Mouse (Mus musculus) lung, postnatal 14 days (tissue): ENCODE results near the gene Hvcn1.
"Not testable (repeated sequence)": the region's sequence is repeated elsewhere in the genome, so short reads cannot be mapped to it uniquely, and the experiment has no call there.

Source experiments
- DNase-seq: peaks from one replicate; pipeline ENCODE4 v3.0.0; 2021

Hvcn1 gene

DNA sequence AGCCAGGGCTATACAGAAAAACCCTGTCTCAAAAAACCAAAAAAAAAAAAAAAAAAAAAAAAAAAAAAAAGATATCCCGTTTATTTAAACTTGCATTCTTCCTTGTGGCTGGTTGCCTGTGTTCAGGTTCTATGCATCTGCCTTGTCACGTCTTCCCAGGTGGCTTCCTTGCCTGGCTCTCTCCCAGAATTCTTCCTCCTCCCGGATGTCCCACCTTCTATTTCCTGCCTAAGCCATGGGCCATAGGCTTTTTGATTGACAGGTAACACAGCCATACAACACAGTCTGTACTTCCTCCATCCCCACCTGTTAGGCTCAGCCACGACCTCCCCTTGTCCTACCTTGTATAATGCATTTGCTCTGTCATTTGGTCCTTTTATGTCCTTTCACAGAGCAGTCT, at the start of gene Hvcn1:
Gene Hvcn1 (plus strand): TSS at position 330 of the 400 bp plus-strand sequence.
- DNase-seq, result no peak

DNA sequence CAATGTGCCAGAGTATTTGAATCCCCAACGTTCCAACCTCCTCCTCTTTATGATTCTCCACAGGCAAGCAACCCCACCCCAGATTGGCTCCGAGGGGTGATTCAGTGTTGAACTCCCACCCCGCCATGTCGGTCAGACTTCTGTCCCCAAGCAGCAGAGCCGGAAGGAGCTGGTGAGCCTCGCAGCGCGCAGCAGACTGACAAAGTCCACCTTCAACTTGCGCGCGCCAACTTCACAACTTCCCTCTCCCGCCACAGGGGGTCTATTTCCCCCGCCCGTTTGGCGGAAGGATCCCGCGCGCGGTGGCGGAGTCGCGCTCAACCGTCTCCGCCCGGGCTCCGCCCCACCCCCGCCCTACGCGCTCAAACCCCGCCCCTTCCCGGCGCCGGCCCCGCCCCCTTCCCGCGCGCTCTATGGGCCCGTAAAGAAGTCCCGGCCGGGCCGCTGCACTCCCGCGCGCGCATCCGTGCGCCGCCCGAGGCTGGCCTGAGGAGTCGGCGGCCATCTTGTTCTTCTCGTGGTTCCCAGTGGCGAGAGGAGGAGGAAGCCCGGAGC, 48.7 kb upstream of the Hvcn1 start, which contains the start of gene Ppp1cc:
Gene Ppp1cc (plus strand): TSS at position 452 of the 555 bp plus-strand sequence.
- peak; percentile 92 for DNase-seq

DNA sequence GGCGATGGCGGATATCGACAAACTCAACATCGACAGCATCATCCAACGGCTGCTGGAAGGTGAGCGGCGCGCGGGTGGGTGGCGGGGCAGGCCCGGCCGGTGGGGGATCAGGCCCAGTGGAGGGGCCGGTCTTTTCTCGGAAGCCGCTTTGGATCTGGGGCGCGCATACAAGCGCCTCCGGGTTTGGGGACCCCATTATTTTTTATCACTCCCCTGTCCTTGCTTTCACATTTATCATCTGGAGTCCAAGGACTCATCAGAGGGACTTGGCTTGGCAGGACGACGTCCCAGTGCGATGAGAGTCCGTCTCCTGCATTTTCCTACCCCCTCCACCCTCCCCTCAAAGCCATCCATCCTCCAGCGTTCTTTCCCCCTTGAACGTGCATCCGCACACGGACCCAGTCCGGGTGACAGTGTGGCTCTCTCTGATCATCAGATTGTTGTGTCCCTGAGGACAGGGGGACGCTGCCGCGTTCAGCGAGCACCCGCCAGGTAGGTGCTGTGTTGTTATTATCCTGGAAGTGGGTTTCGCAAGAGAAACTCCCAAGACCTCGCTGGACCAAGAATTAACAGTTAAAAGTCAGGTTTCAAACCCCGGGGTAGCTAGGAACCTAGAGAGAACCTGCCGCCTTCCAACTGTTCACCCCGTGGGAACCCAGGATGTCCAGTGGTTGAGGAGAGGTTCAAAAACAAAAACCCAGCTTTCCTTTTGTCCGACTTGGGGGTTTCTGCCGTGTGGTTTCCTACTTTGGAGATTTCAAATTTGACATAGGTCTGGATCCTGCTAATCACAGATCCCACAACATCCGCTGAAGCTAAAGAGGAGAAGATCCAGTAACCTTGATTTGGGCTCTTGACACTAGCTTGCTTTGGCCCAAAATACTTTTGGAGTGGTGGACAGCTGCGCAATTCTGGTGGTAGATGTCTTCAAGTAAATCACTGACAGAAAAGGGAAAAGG, 47.8 kb upstream of the Hvcn1 start:
- peak; percentile 26 for DNase-seq

DNA sequence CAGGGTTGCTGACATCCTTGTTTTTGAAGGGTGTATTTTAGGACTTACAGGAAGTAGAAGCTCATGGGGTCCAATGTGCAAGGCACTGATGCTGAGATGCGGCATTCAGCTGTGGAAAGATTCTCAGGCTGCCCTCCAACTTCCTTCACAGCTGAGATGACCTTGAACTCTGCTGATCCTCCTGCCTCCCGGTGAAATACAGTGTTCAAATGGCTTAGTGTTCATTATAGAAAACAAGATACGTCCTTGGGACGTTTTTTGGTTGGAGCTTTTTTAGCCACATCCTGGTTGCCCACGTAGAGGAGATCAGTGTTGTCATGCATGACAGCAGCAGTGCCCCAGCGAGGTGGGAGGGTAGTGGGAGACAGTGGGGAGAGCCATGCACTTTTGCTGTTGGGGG, 43.4 kb upstream of the Hvcn1 start:
- no peak for DNase-seq

DNA sequence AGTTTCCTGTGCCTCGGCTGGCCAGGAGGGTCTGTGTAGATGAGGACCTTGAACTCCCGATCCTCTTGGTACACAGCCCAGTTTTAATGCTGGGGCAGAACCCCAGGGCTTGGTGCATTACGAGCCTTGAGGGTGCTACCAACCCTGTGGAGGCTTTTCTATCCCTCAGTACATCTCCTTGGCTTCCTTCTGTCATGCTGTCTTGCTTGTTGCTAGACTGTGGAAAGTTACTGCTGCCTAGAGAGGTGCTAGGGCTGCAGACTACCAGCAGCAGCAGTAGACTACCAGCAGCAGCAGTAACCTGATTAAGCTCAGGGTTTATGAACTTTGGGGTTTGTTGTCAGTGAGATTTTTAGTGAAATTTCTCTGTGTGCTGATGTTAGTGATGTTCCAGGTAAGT, 42.6 kb upstream of the Hvcn1 start:
- DNase-seq, result no peak

DNA sequence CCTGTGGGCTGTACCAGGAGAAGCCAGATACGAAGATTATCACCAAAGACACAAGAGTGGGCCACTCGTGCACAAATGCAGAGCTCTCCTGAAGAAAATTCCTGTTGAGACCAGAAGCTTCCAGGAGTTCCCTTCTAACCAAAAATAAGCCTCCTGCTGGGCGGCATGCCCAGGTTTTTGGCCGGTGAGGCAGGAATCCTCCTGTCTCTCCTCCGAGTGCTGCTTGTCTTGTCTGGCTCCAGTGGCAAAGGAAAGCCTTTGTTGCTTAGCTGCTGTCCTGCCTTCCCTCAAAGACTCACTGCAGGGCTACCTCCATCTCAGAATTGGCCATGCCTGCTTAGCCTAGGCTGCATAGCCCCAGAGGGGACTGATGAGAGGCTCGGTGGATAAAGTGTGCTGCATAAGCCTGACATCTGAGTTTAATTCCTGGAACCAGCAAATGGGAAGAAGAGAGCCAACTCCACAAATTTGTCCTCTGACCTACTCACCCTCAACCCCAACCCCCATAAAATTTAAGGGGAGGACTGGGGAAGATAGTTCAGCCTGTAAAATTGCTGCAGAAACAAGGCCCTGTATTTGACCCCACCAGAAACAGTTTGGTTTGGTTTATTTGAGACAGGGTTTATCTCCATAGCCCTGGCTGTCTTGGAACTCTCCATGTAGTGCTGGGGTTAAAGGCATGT, 41.2 kb upstream of the Hvcn1 start:
- no peak for DNase-seq

DNA sequence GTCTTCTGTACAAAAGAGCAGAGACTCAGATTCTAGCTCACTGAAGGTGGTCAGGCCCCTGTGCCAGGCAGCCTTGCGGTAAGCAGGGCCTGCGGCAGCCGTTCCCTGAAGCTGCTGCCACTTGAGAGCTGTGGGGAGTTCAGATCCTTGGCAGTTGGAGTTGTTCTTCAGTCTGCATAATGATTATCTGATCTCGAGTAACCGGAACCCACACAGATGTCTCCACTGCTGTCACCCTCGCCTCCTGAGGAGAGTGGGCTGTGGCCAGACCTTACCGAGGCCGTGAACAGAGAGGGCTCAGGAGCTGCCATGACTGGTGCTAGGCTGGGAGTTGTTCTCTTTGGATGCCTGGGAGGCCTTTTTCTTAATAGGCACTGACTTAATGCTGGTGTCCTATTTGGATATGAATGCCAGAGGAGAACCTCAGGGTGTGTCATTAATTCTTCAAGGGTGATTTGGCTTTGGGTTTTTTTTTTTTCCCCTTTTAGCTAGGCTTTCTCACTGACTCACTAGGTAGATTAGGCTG, 39.9 kb upstream of the Hvcn1 start:
- DNase-seq, result no peak

DNA sequence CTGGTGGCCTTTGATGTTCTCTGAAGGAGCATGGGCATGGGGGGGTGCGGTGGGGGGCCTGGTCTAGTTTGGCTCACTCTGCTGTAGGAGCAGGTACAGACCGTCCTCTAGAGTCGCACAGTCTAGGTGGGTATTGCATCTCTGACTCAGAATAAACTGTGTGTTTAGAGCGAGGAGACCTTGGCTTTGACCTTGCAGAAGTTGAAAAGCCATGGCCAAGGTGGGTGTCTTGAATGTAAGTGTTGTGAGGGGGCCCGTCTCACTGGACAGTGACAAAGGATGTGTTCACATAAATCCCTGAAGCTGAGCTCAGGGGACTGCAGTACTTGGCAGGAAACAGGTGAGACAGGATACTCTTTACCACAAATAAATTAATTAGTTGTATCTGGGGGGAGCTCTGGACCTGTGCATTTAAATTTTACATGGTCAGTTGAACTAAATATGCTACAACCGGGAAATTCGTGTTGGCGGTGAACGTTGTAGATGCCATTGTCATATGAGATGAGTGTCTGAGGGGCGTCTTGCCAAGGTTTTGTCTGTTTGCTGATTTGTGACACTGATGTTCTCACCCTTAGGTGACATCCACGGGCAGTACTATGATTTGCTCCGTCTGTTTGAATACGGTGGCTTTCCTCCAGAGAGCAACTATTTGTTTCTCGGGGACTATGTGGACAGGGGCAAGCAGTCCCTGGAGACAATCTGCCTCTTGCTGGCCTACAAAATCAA, 38.1 kb upstream of the Hvcn1 start:
- DNase-seq, result no peak

DNA sequence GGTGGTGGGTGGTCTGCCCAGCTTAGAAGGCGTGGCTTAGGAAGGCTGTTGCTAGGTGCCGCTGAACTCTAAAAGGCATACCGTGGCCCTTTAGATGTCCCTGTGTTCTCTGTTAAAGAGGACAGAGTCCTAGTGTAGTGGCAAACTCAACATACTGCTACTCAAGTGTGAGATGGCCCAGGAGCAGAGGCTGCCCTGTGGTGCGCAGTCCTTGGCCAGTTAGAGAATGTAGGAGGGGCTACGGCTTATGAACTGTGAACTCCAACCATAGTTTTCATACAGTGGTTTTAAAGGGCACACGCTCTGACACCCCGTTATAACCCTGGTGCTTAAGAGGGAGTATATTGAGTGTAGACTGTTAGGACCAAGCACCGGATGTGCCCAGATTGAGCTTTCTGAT, 35.5 kb upstream of the Hvcn1 start:
- no peak for DNase-seq

DNA sequence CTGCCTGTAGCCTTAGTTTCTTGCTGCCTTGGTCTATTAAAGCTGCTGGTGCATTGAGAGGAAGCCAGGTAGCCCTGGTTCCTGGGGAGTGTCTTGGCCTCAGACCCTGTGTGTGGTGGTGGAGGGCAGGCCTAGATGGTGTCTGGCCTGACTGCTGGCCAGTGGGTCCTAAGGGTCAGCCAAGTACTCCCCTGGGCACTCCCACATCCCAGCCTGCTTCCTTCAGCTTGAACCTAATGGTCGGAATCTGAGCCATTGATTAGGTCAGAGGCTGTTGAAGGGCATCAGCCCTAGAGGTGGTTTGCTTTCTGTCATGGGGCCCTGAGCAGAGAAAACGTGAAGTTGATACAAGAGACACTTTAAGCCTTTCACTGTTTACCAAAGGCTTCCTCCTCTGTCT, 31.2 kb upstream of the Hvcn1 start:
- DNase-seq, result no peak

DNA sequence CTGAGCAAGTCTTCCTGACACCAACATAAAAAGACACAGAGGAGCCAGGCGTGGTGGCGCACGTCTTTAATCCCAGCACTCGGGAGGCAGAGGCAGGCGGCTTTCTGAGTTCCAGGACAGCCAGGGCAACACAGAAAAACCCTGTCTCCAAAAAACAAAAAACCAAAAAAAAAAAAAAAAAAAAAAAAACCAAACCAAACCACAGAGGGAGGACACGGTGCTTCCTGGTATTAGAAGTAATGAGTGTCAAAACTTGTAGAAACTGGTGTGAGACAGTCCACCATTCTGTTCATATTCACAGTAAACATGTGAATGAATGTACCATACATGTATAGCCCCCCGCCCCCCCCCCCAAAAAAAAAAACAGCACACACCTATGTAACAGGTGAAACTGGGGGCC, 30.6 kb upstream of the Hvcn1 start:
- DNase-seq, result no peak

DNA sequence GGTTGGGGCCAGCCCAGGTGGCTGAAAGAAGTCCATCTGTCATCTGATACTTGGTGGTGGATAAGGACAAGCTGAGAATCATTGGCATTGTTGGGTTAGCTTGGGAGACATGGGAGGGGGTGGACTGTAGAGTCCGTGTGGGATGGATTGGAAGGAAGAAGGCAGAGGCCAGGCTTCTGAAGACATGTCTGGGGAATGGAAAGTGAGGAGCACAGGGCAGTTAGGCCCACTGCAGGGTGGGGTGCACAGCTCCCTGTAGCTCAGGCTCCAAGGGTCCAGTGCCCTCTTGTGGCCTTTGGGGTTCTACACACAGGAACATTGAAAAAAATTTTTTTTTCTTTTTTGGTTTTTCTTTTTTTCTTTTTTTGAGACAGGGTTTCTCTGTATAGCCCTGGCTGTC, 30.2 kb upstream of the Hvcn1 start:
- DNase-seq, result peak; percentile 72

DNA sequence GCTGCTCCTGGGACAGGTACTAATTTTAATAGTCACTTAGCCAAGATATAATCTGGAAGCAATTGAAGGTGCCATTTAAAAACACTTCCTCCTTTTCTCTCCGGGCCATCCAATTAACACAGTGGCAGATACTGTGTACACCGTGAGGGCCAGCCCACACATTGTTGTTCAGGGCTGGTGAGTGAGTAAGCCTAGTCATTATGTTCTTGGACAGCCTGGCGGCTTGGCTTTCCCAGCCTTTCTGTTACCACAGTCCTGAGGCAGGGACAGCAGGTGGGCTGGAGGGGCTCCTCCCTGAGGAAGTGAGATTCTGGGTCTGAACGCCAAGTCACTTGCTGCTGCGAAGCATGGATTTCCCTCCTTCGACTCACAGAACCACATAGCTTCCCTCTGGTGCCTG, 26.9 kb upstream of the Hvcn1 start:
- no peak for DNase-seq

DNA sequence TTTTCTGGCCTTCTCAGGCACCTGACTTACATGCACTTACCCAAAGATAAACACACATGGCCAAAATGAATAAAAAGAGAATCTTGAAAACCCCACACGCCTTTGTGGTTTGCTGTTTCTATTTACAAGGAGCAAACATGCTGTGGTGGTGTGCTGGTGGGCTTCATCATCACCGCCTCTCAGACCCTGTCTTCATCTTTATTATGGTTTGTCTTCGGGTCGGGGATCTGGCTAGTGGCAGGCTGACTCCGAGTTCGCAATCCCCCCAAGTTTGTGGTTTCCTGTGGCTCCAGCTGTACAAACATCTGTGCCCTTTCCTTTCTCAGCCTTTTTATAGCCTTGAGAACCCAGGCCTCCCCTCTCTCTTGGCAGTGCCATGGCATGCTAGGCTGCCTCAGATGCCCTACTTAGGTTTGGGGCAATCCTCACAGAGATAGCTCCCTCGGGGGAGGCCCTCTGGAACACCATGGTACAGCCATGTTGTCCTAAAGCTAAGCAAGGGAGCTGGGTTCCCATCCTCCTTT, 22.3 kb upstream of the Hvcn1 start:
- DNase-seq, result no peak

DNA sequence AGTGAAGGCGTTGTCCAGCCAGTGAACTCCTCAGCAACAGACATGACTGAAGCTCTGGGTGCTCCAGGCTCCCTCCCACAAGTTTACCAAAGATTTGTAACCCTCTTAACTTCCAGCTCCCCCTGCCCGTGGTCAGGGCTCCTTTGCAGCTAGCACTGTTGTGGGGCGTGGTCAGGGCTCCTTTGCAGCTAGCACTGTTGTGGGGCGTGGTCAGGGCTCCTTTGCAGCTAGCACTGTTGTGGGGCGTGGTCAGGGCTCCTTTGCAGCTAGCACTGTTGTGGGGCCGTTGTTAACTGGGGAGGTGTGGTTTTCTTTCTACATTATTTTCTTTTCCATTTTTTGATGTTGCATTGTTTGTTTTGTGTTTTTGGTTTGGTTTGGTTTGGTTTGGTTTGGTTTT, 21.7 kb upstream of the Hvcn1 start:
- not testable (repeated sequence) for DNase-seq

DNA sequence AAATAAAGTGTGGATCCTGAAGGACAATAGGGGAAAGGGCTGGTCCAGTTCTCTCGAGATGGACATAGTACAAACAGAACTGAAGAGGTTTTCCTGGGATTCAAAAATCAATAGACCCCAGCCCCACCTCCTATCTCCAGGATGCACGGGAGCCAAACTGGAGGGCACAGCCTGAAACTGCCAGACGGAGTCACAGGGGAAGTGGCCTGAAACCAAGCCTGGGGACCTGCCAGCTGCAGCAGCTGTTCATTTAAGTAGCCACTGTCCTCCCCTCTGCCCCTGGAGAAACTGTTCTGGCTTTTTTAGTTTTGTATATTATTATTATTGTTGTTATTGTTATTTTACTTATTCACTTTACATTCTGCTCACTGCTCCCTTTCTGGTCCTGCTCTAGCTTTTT, 17.5 kb upstream of the Hvcn1 start:
- no peak for DNase-seq

DNA sequence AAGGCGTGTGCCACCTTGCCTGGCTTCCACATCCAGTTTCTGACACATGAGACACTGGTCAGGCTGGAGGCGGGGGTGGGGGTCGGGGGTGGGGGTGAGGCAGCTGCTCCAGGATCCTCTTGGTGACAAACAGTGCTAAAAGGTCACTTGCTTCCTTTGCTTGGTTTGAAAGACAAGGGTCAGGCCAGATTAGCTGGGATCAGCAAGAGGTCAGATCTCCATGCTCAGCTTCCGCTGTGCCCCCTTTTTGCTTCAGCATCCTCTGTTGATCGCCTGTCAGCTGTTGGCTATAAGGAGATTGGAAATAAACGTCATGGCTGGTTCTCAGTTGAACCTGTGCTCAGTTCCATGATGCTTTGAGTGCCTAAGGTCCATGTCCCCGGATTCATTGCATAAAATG, 16.1 kb upstream of the Hvcn1 start:
- DNase-seq, result no peak

DNA sequence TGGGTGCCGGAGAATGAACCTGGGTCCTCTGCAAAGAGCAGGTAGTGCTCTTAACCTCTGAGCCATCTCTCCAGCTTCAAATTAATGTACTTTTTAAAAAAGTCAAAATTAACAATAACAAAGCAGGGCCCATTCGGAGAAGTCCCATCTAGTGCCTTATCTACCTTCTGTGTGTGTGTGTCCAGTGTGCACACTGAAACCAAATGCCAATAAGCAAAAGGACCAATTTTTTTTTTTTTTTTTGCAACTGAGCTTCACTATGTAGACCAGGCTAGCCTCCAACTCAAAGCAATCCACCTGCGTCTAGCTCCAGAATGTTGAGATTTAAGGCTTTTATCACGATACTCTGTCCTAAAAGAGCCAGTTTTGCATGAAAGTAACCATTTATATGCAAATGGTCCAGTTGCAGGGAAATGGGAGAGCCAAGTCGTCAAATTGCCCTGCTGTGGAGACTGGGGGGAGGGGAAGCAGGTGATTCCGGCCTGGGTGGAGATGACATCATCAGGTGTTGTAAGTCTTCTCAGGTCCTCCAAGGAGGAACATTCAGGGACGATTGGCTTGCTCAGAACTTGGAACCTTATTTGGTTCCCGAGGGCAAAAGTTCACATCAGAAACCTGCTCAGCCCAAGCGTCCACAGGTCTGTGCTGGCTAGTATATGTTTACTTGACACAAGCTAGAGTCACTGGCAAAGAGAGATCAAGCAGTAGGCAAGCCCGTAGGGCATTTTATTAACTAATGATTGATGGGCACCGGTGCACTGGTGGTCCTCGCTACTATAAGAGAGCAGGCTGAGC, 15.1 kb upstream of the Hvcn1 start:
- no peak for DNase-seq

DNA sequence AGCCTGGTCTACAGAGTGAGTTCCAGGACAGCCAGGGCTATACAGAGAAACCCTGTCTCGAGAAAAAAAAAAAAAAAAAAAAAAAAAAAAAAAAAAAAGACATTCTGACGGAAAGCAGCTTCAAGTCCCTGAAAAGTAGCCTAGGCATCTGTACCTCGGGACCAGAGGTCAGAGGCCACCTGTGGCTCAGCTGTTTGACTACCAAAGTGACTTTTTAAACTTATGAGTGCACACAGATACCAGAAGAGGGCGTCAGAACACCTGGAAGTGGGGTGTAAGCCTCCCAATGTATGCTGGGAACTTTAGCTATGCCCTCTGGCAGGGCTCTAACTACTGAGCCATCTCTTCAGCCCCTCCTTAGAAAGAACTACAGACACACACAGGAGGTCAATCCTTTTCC, 14.3 kb upstream of the Hvcn1 start:
- no peak for DNase-seq

DNA sequence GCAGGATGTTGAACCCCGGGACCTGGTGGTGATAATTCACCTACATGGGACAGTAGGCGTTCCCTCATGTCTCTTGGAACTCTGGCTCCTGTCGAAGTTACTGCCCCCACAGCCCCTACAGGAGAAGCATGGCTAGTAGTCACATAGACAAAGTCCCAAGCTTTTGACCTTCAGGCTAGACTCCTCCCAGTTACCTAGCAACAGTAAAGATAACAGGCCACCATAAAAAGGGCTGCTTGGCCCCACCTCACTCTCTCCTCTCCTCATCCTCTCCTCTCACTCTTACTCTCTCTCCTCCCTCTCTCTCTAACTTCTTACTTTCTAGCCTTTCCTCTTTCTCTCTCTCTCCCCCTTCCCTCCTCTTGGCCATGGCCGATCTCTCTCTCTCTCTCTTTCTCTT, 5.7 kb upstream of the Hvcn1 start:
- DNase-seq, result no peak

DNA sequence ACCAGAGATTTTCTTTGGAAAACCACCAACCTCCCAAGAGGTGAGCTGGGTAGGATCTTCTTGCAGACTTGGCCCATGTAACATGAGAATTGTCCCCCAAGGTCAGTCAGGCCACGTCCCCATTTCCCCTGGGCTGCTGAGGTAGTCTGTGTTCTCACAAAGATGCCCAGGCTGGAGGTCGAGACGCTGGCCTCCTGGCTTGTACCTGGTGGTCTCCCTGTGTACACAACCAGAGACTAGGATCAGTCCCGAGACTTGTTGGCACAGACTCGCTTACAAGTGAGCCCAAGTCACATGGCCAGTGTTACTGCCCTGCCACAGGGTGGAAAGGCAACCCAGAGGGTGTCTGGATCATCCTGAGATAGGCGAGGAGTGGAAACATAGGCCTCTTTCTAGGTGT, 4.7 kb upstream of the Hvcn1 start:
- DNase-seq, result no peak

DNA sequence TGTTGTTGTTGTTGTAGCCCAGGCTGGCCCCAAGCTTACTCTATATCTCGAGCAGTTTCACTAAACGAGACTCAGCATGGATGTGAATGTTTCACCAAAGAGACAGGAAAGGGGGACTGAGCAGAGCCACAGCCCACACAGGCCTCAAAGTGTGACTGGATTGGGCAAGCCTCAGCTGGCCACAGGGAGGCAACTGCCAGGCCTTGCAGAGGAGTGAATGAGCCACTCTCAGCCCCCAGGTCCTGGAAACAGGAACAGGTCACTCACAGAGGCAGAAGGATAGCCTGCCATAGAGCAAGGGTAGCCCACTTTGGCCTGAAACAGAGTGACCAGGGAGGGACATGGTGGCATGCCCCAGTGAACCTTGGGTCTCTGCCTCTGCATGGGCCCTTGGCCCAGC, 2.4 kb upstream of the Hvcn1 start:
- DNase-seq, result no peak
